17 mouse cellular contexts compared by ENCODE assay signal in the genomic region with DNA sequence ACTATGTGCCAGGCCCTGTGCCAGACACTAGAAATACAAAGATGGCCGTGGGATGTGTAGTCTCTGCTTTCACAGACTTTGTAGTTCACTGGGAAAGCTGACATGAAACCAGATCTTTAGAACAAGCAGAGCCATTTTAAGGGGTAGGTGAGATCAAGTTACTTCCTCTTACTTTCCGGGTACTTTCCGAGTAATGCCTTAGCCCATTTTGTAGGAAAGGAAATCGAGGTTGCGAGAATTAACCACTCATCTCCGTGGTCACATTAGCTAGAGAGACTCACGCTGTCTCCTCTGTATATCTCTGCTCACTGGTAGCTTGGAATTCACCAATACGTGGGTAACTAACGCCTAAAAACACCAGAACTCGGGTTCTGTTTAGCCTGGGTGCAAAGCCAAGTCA.
DNase-seq lines count a peak whose midpoint lies in the region; ATAC-seq and TF ChIP-seq lines count a peak whose summit lies in the region.
"Had no signal": no experiment of that assay in that cellular context is flagged by ENCODE, and none has a peak within 500 bp of the region (broad histone marks: within the 10 kb centered on the region; RNA-seq: fewer than 3 reads in every experiment).

No protein-coding gene starts in this region.

- no peak overlapping the region for H3K27ac ChIP-seq in forebrain, embryonic 16.5 days (ENCODE audit: low read length)
- H3K27ac ChIP-seq in forebrain, embryonic 14.5 days (ENCODE audit: low read depth, low read length), result no peak overlapping the region
- H3K27ac ChIP-seq: embryonic facial prominence, embryonic 12.5 days; gastrocnemius, adult 2 months; heart, adult 2 months; hindbrain, embryonic 12.5 days; hindbrain, postnatal 0 days; liver, embryonic 14.5 days; stomach, embryonic 15.5 days had no signal

- no peak overlapping the region for H3ac ChIP-seq in myocyte (ENCODE audit: control insufficient read depth, insufficient read length)

- no peak overlapping the region for H3K4me3 ChIP-seq in forebrain, embryonic 16.5 days (replicated peaks; ENCODE audit: low read length)
- H3K4me3 ChIP-seq in forebrain, embryonic 14.5 days (ENCODE audit: low read depth, low read length), result no peak overlapping the region
- H3K4me3 ChIP-seq in myocyte, result no peak overlapping the region
- H3K4me3 ChIP-seq: embryonic facial prominence, embryonic 12.5 days; gastrocnemius, adult 2 months; heart, adult 2 months; heart, embryonic 12.5 days; hindbrain, embryonic 12.5 days; stomach, embryonic 15.5 days had no signal

- no peaks in the 10 kb centered on the region for H3K36me3 ChIP-seq in forebrain, embryonic 16.5 days (ENCODE audit: control insufficient read depth, insufficient read depth)
- no peaks in the 10 kb centered on the region for H3K36me3 ChIP-seq in forebrain, embryonic 14.5 days (ENCODE audit: control insufficient read depth, insufficient read depth, low read length)
- no peaks in the 10 kb centered on the region for H3K36me3 ChIP-seq in myocyte (ENCODE audit: control insufficient read depth, insufficient read depth)
- H3K36me3 ChIP-seq: embryonic facial prominence, embryonic 12.5 days; heart, embryonic 12.5 days; hindbrain, embryonic 12.5 days; stomach, embryonic 15.5 days had no signal

- no peak overlapping the region for H3K9ac ChIP-seq in forebrain, embryonic 16.5 days (replicated peaks; ENCODE audit: low read depth, low read length)
- no peak overlapping the region for H3K9ac ChIP-seq in forebrain, embryonic 14.5 days (ENCODE audit: low read length)
- H3K9ac ChIP-seq: embryonic facial prominence, embryonic 12.5 days; hindbrain, embryonic 12.5 days; liver, embryonic 14.5 days; stomach, embryonic 15.5 days had no signal

- ATAC-seq in forebrain, embryonic 16.5 days, result 0 out of 2 replicates have a peak, but pooled peaks have one; percentile 7
- no peak for ATAC-seq in forebrain, embryonic 14.5 days
- peak; percentile 41 for ATAC-seq in activated CD4-positive, CD25-positive, alpha-beta regulatory T cell, adult 4 months

- H3K9me3 ChIP-seq in forebrain, embryonic 16.5 days (ENCODE audit: control insufficient read depth, low read length), result no peaks in the 10 kb centered on the region
- no peaks in the 10 kb centered on the region for H3K9me3 ChIP-seq in forebrain, embryonic 14.5 days (replicated peaks; ENCODE audit: control insufficient read depth, low read length)
- H3K9me3 ChIP-seq: embryonic facial prominence, embryonic 12.5 days; heart, embryonic 12.5 days; hindbrain, embryonic 12.5 days; stomach, embryonic 15.5 days had no signal

- intact Hi-C loops in heart, postnatal 25 days (cut with DNase I), result loop anchor here (1.0 to 5.0 kb wide), 3 partner anchors 115 to 724 kb away; no protein-coding TSS in a partner anchor

- WGBS in forebrain, embryonic 16.5 days, result 88% methylated on average over 10 of the region's 10 CpGs
- WGBS in forebrain, embryonic 14.5 days, result 89% methylated on average over 10 of the region's 10 CpGs

- peaks cover 3% of the 10 kb centered on the region; the same call in 1 of the 2 replicates for H3K4me1 ChIP-seq in forebrain, embryonic 16.5 days (replicated peaks; ENCODE audit: control insufficient read depth, insufficient read depth, low read length)
- no peaks in the 10 kb centered on the region for H3K4me1 ChIP-seq in forebrain, embryonic 14.5 days (ENCODE audit: control insufficient read depth, insufficient read depth, low read length)
- H3K4me1 ChIP-seq: embryonic facial prominence, embryonic 12.5 days; stomach, embryonic 15.5 days had no signal

- TF ChIP-seq POLR2A in myocyte (IDR thresholded peaks at IDR 0.05; ENCODE audit: insufficient read length, low read depth), result no peak

- H3K79me2 ChIP-seq in myocyte (ENCODE audit: control insufficient read depth, insufficient read depth), result no peaks in the 10 kb centered on the region

- H3K4me2 ChIP-seq in forebrain, embryonic 16.5 days (ENCODE audit: low read length), result no peak overlapping the region
- no peak overlapping the region for H3K4me2 ChIP-seq in forebrain, embryonic 14.5 days (ENCODE audit: low read length)
- H3K4me2 ChIP-seq in myocyte (ENCODE audit: low read depth), result peak overlapping the region; percentile 22
- H3K4me2 ChIP-seq: embryonic facial prominence, embryonic 12.5 days; heart, embryonic 12.5 days; midbrain, embryonic 11.5 days; stomach, embryonic 15.5 days had no signal

- DNase-seq in forebrain, embryonic 14.5 days (ENCODE audit: low spot score), result no peak
- peak; percentile 14 for DNase-seq in 416B (ENCODE audit: low read depth)
- DNase-seq in heart, postnatal 25 days (ENCODE audit: low spot score), result no peak
- DNase-seq in ovary, postnatal 14 days (ENCODE audit: low spot score), result no peak
- DNase-seq in cerebellum, postnatal 25 days, result no peak

- H3K27me3 ChIP-seq in forebrain, embryonic 16.5 days (replicated peaks; ENCODE audit: control insufficient read depth, insufficient read depth, low read length), result no peaks in the 10 kb centered on the region
- H3K27me3 ChIP-seq in forebrain, embryonic 14.5 days (replicated peaks; ENCODE audit: control insufficient read depth, insufficient read depth, low read length), result no peaks in the 10 kb centered on the region
- H3K27me3 ChIP-seq in myocyte (ENCODE audit: control insufficient read depth, insufficient read depth, insufficient read length), result peaks cover 29% of the 10 kb centered on the region
- H3K27me3 ChIP-seq: stomach, embryonic 15.5 days had no signal

TF ChIP-seq in myocyte, 11 proteins besides CTCF, POLR2A, EP300 and RAD21:
- no peak for TF ChIP-seq TCF12 (IDR thresholded peaks at IDR 0.05; ENCODE audit: insufficient read depth, poor library complexity, severe bottlenecking)
- TF ChIP-seq MYOG (IDR thresholded peaks at IDR 0.05; ENCODE audit: control insufficient read depth in 1 of 3, insufficient read depth in 1 of 3, insufficient read length in 2 of 3, low read depth in 2 of 3), result no peak
- no peak for TF ChIP-seq REST (IDR thresholded peaks at IDR 0.05; ENCODE audit: insufficient read depth, insufficient read length)
- TF ChIP-seq USF1 (IDR thresholded peaks at IDR 0.05; ENCODE audit: low read depth), result no peak
- no peak for TF ChIP-seq CEBPB (IDR thresholded peaks at IDR 0.05; ENCODE audit: insufficient read depth, poor library complexity, severe bottlenecking)
- TF ChIP-seq TCF3 (IDR thresholded peaks at IDR 0.05; ENCODE audit: insufficient read length, low read depth), result no peak
- no peak for TF ChIP-seq POLR2AphosphoS2 (IDR thresholded peaks at IDR 0.05; ENCODE audit: insufficient read length, low read depth)
- TF ChIP-seq E2F4 (IDR thresholded peaks at IDR 0.05; ENCODE audit: insufficient read depth), result no peak
- TF ChIP-seq SRF (IDR thresholded peaks at IDR 0.05; ENCODE audit: control insufficient read depth, insufficient read length, low read depth), result no peak
- no peak for TF ChIP-seq MAX (IDR thresholded peaks at IDR 0.05; ENCODE audit: low read depth)
- TF ChIP-seq MYOD1 (IDR thresholded peaks at IDR 0.05; ENCODE audit: control insufficient read depth in 1 of 3, insufficient read length in 2 of 3, low read depth in 2 of 3), result no peak
